Mouse (Mus musculus): ENCODE data around the gene Pbx4. TPM values are rescaled to one million over a fixed set of nuclear protein-coding genes. Genes with fewer than 3 reads are reported as not detected.

Gene Pbx4
- total RNA-seq, 2 experiments from 2014 or later, result not detected

GRCm38 (mm10) chr8:69864180-69864579 is 31.9 kb downstream of the Pbx4 start:
- no peak for DNase-seq
- H3K27ac ChIP-seq, result no peak overlapping the region
- H3K4me3 ChIP-seq, result no peak overlapping the region
- TF ChIP-seq CTCF (IDR thresholded peaks at IDR 0.05), result no peak
- intact Hi-C loops (cut with DNase I), result no loop called here

- H3K4me3 ChIP-seq, result no peak overlapping the region
- H3K27ac ChIP-seq, result peak overlapping the region; percentile 73
- no peak for DNase-seq
- TF ChIP-seq CTCF (IDR thresholded peaks at IDR 0.05), result no peak
- intact Hi-C loops (cut with DNase I), result no loop called here
Observed at GRCm38 (mm10) chr8:69867696-69868326, 35.5 kb downstream of the Pbx4 start.

GRCm38 (mm10) chr8:69870003-69870765 is 37.9 kb downstream of the Pbx4 start:
- DNase-seq, result no peak
- TF ChIP-seq CTCF (IDR thresholded peaks at IDR 0.05), result no peak
- no peak overlapping the region for H3K4me3 ChIP-seq
- intact Hi-C loops (cut with DNase I), result loop anchor here (10.0 kb wide), 1 partner anchor 245 kb away; the partner anchor contains the start of gene Zfp868
- no peak overlapping the region for H3K27ac ChIP-seq

GRCm38 (mm10) chr8:69870907-69871306 is 38.6 kb downstream of the Pbx4 start:
- intact Hi-C loops (cut with DNase I), result loop anchor here (10.0 kb wide), 1 partner anchor 246 kb away; the partner anchor contains the start of gene Zfp868
- H3K27ac ChIP-seq, result no peak overlapping the region
- TF ChIP-seq CTCF (IDR thresholded peaks at IDR 0.05), result no peak
- H3K4me3 ChIP-seq, result no peak overlapping the region
- DNase-seq, result no peak

GRCm38 (mm10) chr8:69874155-69874554 is 41.9 kb downstream of the Pbx4 start:
- TF ChIP-seq CTCF (IDR thresholded peaks at IDR 0.05), result peak; percentile 97
- H3K4me3 ChIP-seq, result peak overlapping the region; percentile 30
- H3K27ac ChIP-seq, result peak overlapping the region; percentile 85
- intact Hi-C loops (cut with DNase I), result loop anchor here (1.0 to 10.0 kb wide), 3 partner anchors 17 to 249 kb away; partner anchors contain the start of gene Zfp868
- DNase-seq, result peak; percentile 77

- TF ChIP-seq CTCF (IDR thresholded peaks at IDR 0.05), result no peak
- intact Hi-C loops (cut with DNase I), result loop anchor here (1.0 to 10.0 kb wide), 3 partner anchors 17 to 250 kb away; partner anchors contain the start of gene Zfp868
Observed at GRCm38 (mm10) chr8:69874654-69875053, 42.4 kb downstream of the Pbx4 start.

GRCm38 (mm10) chr8:69876097-69876496 is 43.8 kb downstream of the Pbx4 start:
- Histone ChIP-seq H3K4me3 (no peak overlapping the region), H3K27ac (peak overlapping the region; percentile 85)
- no peak for DNase-seq
- intact Hi-C loops (cut with DNase I), result loop anchor here (10.0 kb wide), 1 partner anchor 251 kb away; the partner anchor contains the start of gene Zfp868
- TF ChIP-seq CTCF (IDR thresholded peaks at IDR 0.05), result no peak

More at GRCm38 (mm10) chr8:69874654-69875053, 42.4 kb downstream of the Pbx4 start:
- peak; percentile 88 for DNase-seq
- Histone ChIP-seq H3K4me3 (peak overlapping the region; percentile 30), H3K27ac (peak overlapping the region; percentile 85)

- intact Hi-C loops (cut with DNase I), result loop anchor here (10.0 kb wide), 1 partner anchor 252 kb away; the partner anchor contains the start of gene Zfp868
- TF ChIP-seq CTCF (IDR thresholded peaks at IDR 0.05), result no peak
- Histone ChIP-seq H3K27ac (peak overlapping the region; percentile 85), H3K4me3 (no peak overlapping the region)
- no peak for DNase-seq
Observed at GRCm38 (mm10) chr8:69876967-69877366, 44.7 kb downstream of the Pbx4 start.

GRCm38 (mm10) chr8:69877396-69877795 is 45.1 kb downstream of the Pbx4 start:
- DNase-seq, result no peak
- H3K4me3 ChIP-seq, result no peak overlapping the region
- TF ChIP-seq CTCF (IDR thresholded peaks at IDR 0.05), result no peak
- peak overlapping the region; percentile 85 for H3K27ac ChIP-seq
- intact Hi-C loops (cut with DNase I), result loop anchor here (10.0 kb wide), 1 partner anchor 253 kb away; the partner anchor contains the start of gene Zfp868

- TF ChIP-seq CTCF (IDR thresholded peaks at IDR 0.05), result no peak
- peak overlapping the region; percentile 85 for H3K27ac ChIP-seq
- intact Hi-C loops (cut with DNase I), result loop anchor here (10.0 kb wide), 1 partner anchor 253 kb away; the partner anchor contains the start of gene Zfp868
- no peak overlapping the region for H3K4me3 ChIP-seq
- DNase-seq, result peak; percentile 64
Observed at GRCm38 (mm10) chr8:69877992-69878391, 45.7 kb downstream of the Pbx4 start.

GRCm38 (mm10) chr8:69879678-69880077 is 47.4 kb downstream of the Pbx4 start:
- H3K4me3 ChIP-seq, result no peak overlapping the region
- intact Hi-C loops (cut with DNase I), result loop anchor here (10.0 kb wide), 1 partner anchor 255 kb away; the partner anchor contains the start of gene Zfp868
- H3K27ac ChIP-seq, result no peak overlapping the region
- no peak for TF ChIP-seq CTCF (IDR thresholded peaks at IDR 0.05)
- no peak for DNase-seq

GRCm38 (mm10) chr8:69880841-69881240 is 48.5 kb downstream of the Pbx4 start:
- DNase-seq, result no peak
- Histone ChIP-seq H3K4me3 (peak overlapping the region; percentile 68), H3K27ac (no peak overlapping the region)
- intact Hi-C loops (cut with DNase I), result no loop called here
- TF ChIP-seq CTCF (IDR thresholded peaks at IDR 0.05), result no peak
